Mouse (Mus musculus): ENCODE data around the gene AC129217.1. TPM values are rescaled to one million over a fixed set of nuclear protein-coding genes. Genes with fewer than 3 reads are reported as not detected.
A peak's percentile ranks its signal among the peaks of the same experiment; 100 is the strongest.

AC129217.1 gene
- not detected in 2 replicates for polyA plus RNA-seq (2015; fragmentation: Nextera tagmentation; extraction: Ambion mirVana)

GRCm38 (mm10) chr19:8829660-8830059 is at the start of gene AC129217.1:
Gene AC129217.1, plus strand, starts transcription at chr19:8829773.
- DNase-seq (ENCODE audit: low spot score), result no peak

DNA sequence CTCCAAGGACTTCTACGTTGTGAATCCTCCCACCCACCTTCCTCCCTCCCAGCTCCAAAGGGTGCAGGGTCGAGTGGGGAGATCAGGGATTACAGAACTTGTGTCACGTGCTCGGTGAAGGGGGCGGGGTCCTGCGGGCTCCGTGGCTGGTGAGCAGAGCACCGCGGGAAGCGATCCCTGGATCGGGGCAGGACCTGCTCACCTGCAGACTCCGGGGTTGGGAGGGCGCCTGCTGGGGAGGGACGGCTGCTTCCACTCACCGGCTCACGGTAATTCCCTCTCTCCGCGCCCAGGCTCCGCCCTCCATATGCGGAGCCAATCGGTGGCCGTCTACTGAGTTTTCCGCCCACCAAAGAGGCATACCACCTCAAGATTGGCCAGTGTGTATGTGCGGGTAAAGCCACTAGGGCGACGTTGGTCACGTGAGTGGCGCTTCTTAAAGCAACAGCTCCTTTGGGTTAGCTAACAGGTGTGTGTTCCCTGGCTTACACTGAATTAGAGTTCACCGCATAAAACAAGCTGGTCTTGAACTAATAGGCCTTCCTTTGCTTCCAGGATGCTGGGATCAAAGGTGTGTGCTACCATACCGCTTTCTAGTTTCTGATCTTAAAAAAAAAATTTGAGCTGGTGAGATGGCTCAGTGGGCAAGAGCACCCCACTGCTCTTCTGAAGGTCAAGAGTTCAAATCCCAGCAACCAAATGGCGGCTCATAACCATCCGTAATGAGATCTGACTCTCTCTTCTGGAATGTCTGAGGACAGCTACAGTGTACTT is 43.4 kb upstream of the AC129217.1 start, which contains the start of gene Taf6l:
Gene Taf6l (minus strand): TSS at position 410 of the 774 bp plus-strand sequence.
- DNase-seq (ENCODE audit: low spot score), result peak; percentile 96

GRCm38 (mm10) chr19:8788521-8788920 is 41.1 kb upstream of the AC129217.1 start:
- DNase-seq (ENCODE audit: low spot score), result no peak

DNA sequence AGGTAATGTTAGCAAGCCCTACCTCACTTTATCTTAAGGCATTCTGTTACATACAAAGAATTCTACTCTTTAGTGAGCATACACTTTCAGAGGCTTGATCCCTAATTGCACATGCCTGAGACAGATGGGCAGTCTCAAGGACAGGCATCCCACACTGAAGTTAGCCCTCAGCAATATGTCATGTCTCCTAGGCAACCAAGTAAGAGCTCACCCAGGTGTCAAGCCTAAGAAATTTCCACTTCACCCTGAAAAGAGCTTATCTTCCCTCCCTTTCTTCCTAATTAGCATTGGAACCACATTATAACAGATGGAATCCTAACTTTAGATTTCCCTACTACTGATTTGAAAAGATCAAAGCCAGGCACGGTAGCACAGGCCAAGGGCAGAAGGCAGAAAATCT is 40.4 kb upstream of the AC129217.1 start:
- no peak for DNase-seq (ENCODE audit: low spot score)

DNA sequence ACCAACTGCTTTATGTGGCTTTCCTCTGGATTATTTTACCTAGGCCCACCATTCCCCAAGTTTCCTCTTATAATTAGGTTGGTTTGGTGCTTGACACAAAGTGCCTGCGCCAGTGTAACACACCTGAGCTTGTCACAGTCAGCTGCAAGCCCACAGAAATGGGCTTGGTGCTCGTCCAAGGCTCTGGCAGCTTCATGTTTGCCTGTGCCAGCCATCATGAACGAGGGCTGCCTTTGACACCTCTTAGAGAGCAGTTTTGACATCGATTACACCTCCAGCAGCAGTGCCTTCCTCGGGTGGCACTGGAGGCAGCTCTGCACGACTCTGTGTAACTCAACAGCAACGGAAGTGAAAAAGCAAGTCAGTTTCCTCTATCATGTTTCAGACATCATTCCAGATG is 39.4 kb upstream of the AC129217.1 start:
- DNase-seq (ENCODE audit: low spot score), result no peak

- DNase-seq (ENCODE audit: low spot score), result peak; percentile 93
Measured at GRCm38 (mm10) chr19:8798264-8798946, 31.2 kb upstream of the AC129217.1 start, which contains the start of gene Polr2g. Gene Polr2g, minus strand, starts transcription at chr19:8798577.

DNA sequence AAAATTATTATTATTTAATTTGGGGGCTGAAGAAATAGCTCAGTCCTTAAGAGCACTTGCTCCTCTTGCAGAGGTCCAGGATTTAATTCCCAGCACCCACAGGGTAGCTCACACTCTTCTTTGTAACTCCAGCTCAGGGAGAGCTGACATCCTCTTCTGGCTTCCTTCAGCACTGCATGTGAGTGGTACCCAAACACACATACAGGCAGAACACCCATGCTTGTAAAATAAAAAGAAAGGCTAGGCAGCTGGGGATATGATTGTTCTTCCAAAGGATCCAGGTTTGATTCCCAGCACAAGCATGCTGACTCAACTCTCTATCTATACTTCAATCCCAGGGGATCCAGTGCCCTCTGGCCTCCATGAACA is 30.6 kb upstream of the AC129217.1 start:
- no peak for DNase-seq (ENCODE audit: low spot score)

- peak; percentile 96 for DNase-seq (ENCODE audit: low spot score)
Measured at GRCm38 (mm10) chr19:8802130-8802821, 27.3 kb upstream of the AC129217.1 start, which contains the start of gene Zbtb3. Gene Zbtb3, plus strand, starts transcription at chr19:8802555.

DNA sequence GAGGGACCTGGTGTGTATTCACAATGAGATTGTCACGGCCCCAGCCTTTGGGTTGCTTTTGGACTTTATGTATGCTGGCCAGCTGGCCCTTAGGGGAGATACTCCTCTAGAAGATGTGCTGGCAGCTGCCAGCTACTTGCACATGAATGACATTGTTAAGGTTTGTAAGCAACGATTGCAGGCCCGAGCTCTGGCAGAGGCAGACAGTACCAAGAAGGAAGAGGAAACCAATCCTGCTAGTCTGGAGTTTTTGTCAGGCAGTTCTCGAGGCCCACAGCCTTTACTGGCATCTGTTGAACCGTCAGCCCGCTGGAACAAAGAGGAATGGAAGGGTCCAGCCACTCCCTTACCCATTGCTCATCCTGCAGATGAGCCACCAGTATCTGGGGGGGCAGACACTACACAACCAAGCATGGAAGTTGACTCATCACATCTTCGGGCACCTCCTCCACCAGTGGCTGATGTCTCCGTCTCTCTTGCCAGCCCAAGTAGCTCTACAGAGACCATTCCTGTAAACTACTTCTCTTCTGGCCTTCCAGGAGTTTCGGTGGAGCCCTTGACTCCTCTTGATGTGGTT is 26.3 kb upstream of the AC129217.1 start:
- DNase-seq (ENCODE audit: low spot score), result no peak

DNA sequence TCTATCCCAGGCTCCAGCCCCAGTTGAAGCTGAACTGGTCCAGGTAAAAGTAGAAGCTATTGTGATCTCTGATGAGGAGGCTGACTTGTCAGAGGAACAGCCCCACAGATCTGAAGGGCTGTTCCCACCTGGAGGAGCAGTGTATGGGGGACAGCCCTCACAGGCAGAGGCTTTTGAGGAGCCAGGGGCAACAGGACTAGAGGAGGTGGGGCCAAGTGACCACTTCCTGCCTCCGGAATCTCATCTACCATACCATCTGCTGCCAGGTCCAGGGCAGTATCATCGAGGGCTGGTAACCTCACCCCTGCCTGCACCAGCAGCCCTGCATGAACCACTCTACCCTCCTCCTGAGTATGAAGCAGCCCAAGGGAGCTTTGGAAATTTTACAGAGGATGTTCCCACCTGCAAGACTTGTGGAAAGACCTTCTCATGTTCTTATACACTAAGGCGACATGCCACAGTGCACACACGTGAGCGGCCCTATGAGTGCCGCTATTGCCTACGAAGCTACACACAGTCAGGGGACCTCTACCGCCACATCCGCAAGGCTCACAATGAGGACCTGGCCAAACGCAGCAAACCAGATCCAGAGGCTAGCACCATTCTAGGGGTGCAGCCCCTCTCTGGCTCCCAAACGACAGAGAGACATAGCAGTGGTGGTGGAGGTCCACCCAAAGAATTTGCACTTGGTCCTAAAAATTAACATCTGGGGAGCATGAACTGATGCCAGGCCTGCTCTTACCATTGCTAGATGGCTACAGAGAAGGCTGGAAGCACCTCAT is 25.5 kb upstream of the AC129217.1 start:
- DNase-seq (ENCODE audit: low spot score), result no peak

DNA sequence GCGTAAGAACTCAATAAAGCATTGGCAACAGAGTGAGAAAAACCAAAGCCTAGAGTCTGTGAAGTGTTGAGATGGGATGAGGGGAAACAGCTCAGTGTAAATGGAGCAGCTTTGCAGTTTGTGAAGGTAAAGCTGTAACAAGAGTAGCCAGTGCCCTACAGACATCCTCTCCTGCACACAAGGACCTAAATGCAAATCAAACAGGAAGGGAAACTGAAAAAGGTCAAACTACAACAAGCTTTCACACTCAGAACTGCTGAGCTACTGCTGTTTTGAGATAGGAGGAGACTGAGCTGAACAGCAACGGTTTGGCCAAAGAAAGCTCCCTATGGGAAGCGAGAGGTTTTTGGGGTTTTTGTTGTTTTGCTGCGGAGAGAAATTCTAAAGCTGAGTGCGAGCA is 22.8 kb upstream of the AC129217.1 start:
- DNase-seq (ENCODE audit: low spot score), result no peak

- DNase-seq (ENCODE audit: low spot score), result no peak
Measured at GRCm38 (mm10) chr19:8815812-8816211, 13.8 kb upstream of the AC129217.1 start.

DNA sequence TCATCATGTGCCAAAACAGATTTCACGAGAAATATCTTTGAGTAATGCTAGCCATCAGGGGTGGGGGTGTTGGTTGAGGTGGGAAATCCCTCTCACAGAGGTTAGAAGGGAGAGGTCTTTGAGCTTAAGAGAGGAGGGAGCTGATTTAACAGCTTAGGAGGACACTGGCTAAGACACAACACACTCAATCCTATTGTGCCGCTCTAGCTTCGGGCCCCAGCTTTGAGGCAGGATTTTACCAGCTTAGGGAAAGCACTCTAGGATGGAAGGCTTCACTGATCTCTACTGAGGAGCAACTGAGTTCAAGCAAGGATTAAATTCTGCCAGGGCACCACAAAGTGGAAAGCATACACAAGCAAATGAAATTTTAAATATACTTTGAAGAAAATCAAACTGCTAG is 12.6 kb upstream of the AC129217.1 start:
- DNase-seq (ENCODE audit: low spot score), result no peak

GRCm38 (mm10) chr19:8818301-8818798 is 11.2 kb upstream of the AC129217.1 start:
- peak; percentile 18 for DNase-seq (ENCODE audit: low spot score)

GRCm38 (mm10) chr19:8818801-8819595 is 10.6 kb upstream of the AC129217.1 start, which contains the start of gene Ttc9c:
Gene Ttc9c, minus strand, starts transcription at chr19:8819333.
- DNase-seq (ENCODE audit: low spot score), result peak; percentile 97

DNA sequence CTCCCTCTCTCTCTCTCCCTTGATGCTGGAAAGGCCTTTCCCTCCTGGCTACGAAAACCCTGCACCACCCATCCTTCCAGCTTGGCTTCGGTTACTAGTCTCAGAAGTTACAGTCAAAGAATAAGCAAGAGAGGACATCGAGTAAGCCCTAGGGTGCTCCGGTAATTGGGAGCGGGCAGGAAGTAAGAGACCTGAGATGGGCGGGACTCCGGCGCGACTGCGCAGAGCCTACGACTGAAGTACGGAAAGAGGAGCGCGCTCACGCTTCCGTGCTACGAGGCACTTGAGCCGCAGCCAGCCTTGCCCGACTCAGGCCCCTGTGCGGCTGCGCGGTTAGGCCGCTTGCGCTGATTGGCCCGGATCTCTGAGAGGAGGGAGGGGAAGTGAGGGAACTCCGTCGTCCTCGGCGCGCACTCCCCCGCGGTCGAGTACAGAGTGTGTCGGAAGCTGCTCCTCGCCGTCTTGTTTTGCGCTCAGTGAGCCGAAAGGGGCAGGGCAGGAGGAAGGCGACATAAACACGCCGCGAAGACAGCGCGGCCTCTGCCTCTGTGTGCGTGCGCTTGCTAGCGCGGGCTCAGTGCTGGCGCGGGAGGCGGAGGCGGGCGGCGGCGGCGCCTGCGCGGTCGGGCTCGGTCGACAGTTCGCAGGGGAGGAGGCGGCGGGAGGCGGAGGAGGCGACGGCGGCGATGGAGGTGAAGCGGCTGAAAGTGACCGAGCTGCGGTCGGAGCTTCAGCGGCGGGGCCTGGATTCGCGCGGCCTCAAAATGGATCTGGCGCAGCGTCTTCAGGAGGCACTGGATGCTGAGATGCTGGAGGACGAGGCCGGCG is 9.8 kb upstream of the AC129217.1 start, which contains the start of gene Hnrnpul2:
Gene Hnrnpul2 (plus strand): TSS at position 415 of the 828 bp plus-strand sequence.
- peak; percentile 100 for DNase-seq (ENCODE audit: low spot score)

- no peak for DNase-seq (ENCODE audit: low spot score)
Measured at GRCm38 (mm10) chr19:8820424-8820956, 9.1 kb upstream of the AC129217.1 start.

GRCm38 (mm10) chr19:8821146-8821545 is 8.4 kb upstream of the AC129217.1 start:
- DNase-seq (ENCODE audit: low spot score), result no peak

All from thymus, postnatal 0 days (tissue).